In genomic region chr15:81253585-81253984, GRCm38 (mm10) we compare ENCODE assay signal across 16 mouse cellular contexts. TPM values are rescaled to one million over a fixed set of nuclear protein-coding genes. Genes with fewer than 3 reads are reported as not detected.
DNase-seq lines count a peak whose midpoint lies in the region; ATAC-seq and TF ChIP-seq lines count a peak whose summit lies in the region.
"Had no signal": no experiment of that assay in that cellular context is flagged by ENCODE, and none has a peak within 500 bp of the region (broad histone marks: within the 10 kb centered on the region; RNA-seq: fewer than 3 reads in every experiment).

No protein-coding gene starts in this region.

- H3K9ac ChIP-seq in hindbrain, postnatal 0 days (replicated peaks; ENCODE audit: low read length) = no peak overlapping the region
- H3K9ac ChIP-seq in hindbrain, embryonic 13.5 days = no peak overlapping the region
- H3K9ac ChIP-seq in lung, postnatal 0 days (replicated peaks; ENCODE audit: low read depth) = no peak overlapping the region
- no peak overlapping the region for H3K9ac ChIP-seq in midbrain, embryonic 16.5 days (ENCODE audit: low read depth, low read length)
- H3K9ac ChIP-seq: embryonic facial prominence, embryonic 12.5 days; neural tube, embryonic 12.5 days had no signal

- DNase-seq in hindbrain, postnatal 0 days (ENCODE audit: low spot score) = no peak
- DNase-seq in lung, postnatal 0 days (ENCODE audit: low spot score) = peak; percentile 44
- no peak for DNase-seq in lung, postnatal 10 days
- DNase-seq in Patski (ENCODE audit: low read depth, low spot score) = no peak
- DNase-seq: cerebellum, postnatal 25 days; heart, adult 2 months; heart, postnatal 10 days had no signal

- ATAC-seq in hindbrain, postnatal 0 days = no peak
- ATAC-seq in hindbrain, embryonic 13.5 days (ENCODE audit: low FRiP score) = no peak
- ATAC-seq in lung, postnatal 0 days = no peak; the same call in 1 of the 2 replicates
- ATAC-seq in Patski = no peak
- ATAC-seq in midbrain, embryonic 16.5 days = no peak
- no peak for ATAC-seq in erythroid progenitor cell, adult 5-6 weeks (replicated peaks; ENCODE audit: low FRiP score, poor library complexity, severe bottlenecking)
- ATAC-seq: hindbrain, embryonic 16.5 days had no signal

- 0 out of 2 replicates have a peak, but pooled peaks cover 7% of the 10 kb centered on the region for H3K9me3 ChIP-seq in hindbrain, postnatal 0 days (ENCODE audit: low read length)
- H3K9me3 ChIP-seq in hindbrain, embryonic 13.5 days = peaks cover 6% of the 10 kb centered on the region; the same call in 1 of the 2 replicates
- no peaks in the 10 kb centered on the region for H3K9me3 ChIP-seq in lung, postnatal 0 days (ENCODE audit: low read length)
- no peaks in the 10 kb centered on the region for H3K9me3 ChIP-seq in midbrain, embryonic 16.5 days (replicated peaks; ENCODE audit: control insufficient read depth, low read length, poor library complexity, severe bottlenecking)
- H3K9me3 ChIP-seq: embryonic facial prominence, embryonic 12.5 days; limb, embryonic 10.5 days had no signal

- POLR2A ChIA-PET in Patski (lab: Charles Lee) = interaction anchor here (0.6 kb wide), 2 partner anchors 28 to 39 kb away, joined by 3 to 5 read pairs; no protein-coding TSS in a partner anchor

- no peak overlapping the region for H3K4me3 ChIP-seq in hindbrain, postnatal 0 days (ENCODE audit: low read length)
- no peak overlapping the region for H3K4me3 ChIP-seq in hindbrain, embryonic 13.5 days
- H3K4me3 ChIP-seq in lung, postnatal 0 days (ENCODE audit: low read depth, low read length) = no peak overlapping the region
- H3K4me3 ChIP-seq in small intestine, adult 2 months (ENCODE audit: low read depth, low read length) = no peak overlapping the region
- H3K4me3 ChIP-seq in midbrain, embryonic 16.5 days (ENCODE audit: low read depth, low read length) = no peak overlapping the region
- H3K4me3 ChIP-seq: embryonic facial prominence, embryonic 12.5 days; heart, adult 2 months; limb, embryonic 10.5 days; neural tube, embryonic 12.5 days had no signal

- no peaks in the 10 kb centered on the region for H3K27me3 ChIP-seq in hindbrain, postnatal 0 days (ENCODE audit: insufficient read depth, low read length)
- no peaks in the 10 kb centered on the region for H3K27me3 ChIP-seq in hindbrain, embryonic 13.5 days
- H3K27me3 ChIP-seq in lung, postnatal 0 days (replicated peaks; ENCODE audit: insufficient read depth, low read length) = no peaks in the 10 kb centered on the region
- no peaks in the 10 kb centered on the region for H3K27me3 ChIP-seq in Patski
- H3K27me3 ChIP-seq in small intestine, adult 2 months (ENCODE audit: control insufficient read depth, insufficient read depth, low read length) = no peaks in the 10 kb centered on the region
- no peaks in the 10 kb centered on the region for H3K27me3 ChIP-seq in midbrain, embryonic 16.5 days (ENCODE audit: control insufficient read depth, insufficient read depth, low read depth, low read length)
- H3K27me3 ChIP-seq: embryonic facial prominence, embryonic 12.5 days; neural tube, embryonic 12.5 days had no signal

- TF ChIP-seq CTCF in hindbrain, postnatal 0 days (IDR thresholded peaks at IDR 0.05; ENCODE audit: low read depth) = peak; percentile 12; the same call in 1 of the 2 replicates
- peak; percentile 42 for TF ChIP-seq CTCF in lung, postnatal 0 days (IDR thresholded peaks at IDR 0.05)
- TF ChIP-seq CTCF in Patski (IDR thresholded peaks at IDR 0.05) = peak; percentile 52
- TF ChIP-seq CTCF in small intestine, adult 2 months (IDR thresholded peaks at IDR 0.05; ENCODE audit: extremely low read depth, insufficient read length, insufficient replicate concordance, low read depth, low read length) = peak; percentile 8; the same call in 1 of the 2 replicates

- no peak overlapping the region for H3K27ac ChIP-seq in hindbrain, postnatal 0 days
- no peak overlapping the region for H3K27ac ChIP-seq in hindbrain, embryonic 13.5 days
- H3K27ac ChIP-seq in lung, postnatal 0 days (ENCODE audit: low read length) = no peak overlapping the region
- H3K27ac ChIP-seq in small intestine, adult 2 months (ENCODE audit: insufficient read depth, low read depth, low read length) = no peak overlapping the region
- H3K27ac ChIP-seq in midbrain, embryonic 16.5 days (ENCODE audit: low read length) = no peak overlapping the region
- H3K27ac ChIP-seq: embryonic facial prominence, embryonic 12.5 days; heart, adult 2 months; limb, embryonic 10.5 days; neural tube, embryonic 12.5 days had no signal

- H3K36me3 ChIP-seq in hindbrain, postnatal 0 days (ENCODE audit: insufficient read depth, low read length) = no peaks in the 10 kb centered on the region
- no peaks in the 10 kb centered on the region for H3K36me3 ChIP-seq in hindbrain, embryonic 13.5 days
- no peaks in the 10 kb centered on the region for H3K36me3 ChIP-seq in lung, postnatal 0 days (ENCODE audit: insufficient read depth, low read length)
- H3K36me3 ChIP-seq in small intestine, adult 2 months (ENCODE audit: control insufficient read depth, insufficient read depth, low read length) = no peaks in the 10 kb centered on the region
- no peaks in the 10 kb centered on the region for H3K36me3 ChIP-seq in midbrain, embryonic 16.5 days (ENCODE audit: control insufficient read depth, insufficient read depth, low read length)
- H3K36me3 ChIP-seq: embryonic facial prominence, embryonic 12.5 days; limb, embryonic 10.5 days; neural tube, embryonic 12.5 days had no signal

- CTCF ChIA-PET in Patski (lab: Charles Lee) = interaction anchor here (1.0 to 1.6 kb wide), 5 partner anchors 10 to 31 kb away, joined by 3 to 5 read pairs (median 4); no protein-coding TSS in a partner anchor

- H3K4me1 ChIP-seq in hindbrain, postnatal 0 days (ENCODE audit: insufficient read depth, low read length) = peaks cover 8% of the 10 kb centered on the region; the same call in 1 of the 2 replicates
- no peaks in the 10 kb centered on the region; the same call in 1 of the 2 replicates for H3K4me1 ChIP-seq in hindbrain, embryonic 13.5 days (replicated peaks)
- H3K4me1 ChIP-seq in lung, postnatal 0 days (ENCODE audit: insufficient read depth, low read depth, low read length) = peaks cover 6% of the 10 kb centered on the region; the same call in 1 of the 2 replicates
- peaks cover 23% of the 10 kb centered on the region; the same call in 1 of the 2 replicates for H3K4me1 ChIP-seq in small intestine, adult 2 months (ENCODE audit: control insufficient read depth, insufficient read depth, insufficient read length, low read length)
- peaks cover 9% of the 10 kb centered on the region for H3K4me1 ChIP-seq in midbrain, embryonic 16.5 days (ENCODE audit: control insufficient read depth, insufficient read depth, low read length)

- no peak overlapping the region for H3K4me2 ChIP-seq in hindbrain, postnatal 0 days (ENCODE audit: low read depth, low read length)
- no peak overlapping the region for H3K4me2 ChIP-seq in hindbrain, embryonic 13.5 days
- no peak overlapping the region for H3K4me2 ChIP-seq in lung, postnatal 0 days (replicated peaks; ENCODE audit: low read depth, low read length)
- no peak overlapping the region for H3K4me2 ChIP-seq in midbrain, embryonic 16.5 days (ENCODE audit: low read length)
- H3K4me2 ChIP-seq: embryonic facial prominence, embryonic 12.5 days; neural tube, embryonic 12.5 days had no signal

- TF ChIP-seq POLR2A in small intestine, adult 2 months (IDR thresholded peaks at IDR 0.05; ENCODE audit: low read depth, low read length) = no peak

- 57% methylated on average over 2 of the region's 2 CpGs for WGBS in hindbrain, postnatal 0 days
- WGBS in hindbrain, embryonic 13.5 days = 64% methylated on average over 2 of the region's 2 CpGs
- WGBS in lung, postnatal 0 days = 52% methylated on average over 2 of the region's 2 CpGs
- WGBS in small intestine, adult 2 months = 16% methylated on average over 2 of the region's 2 CpGs
- 55% methylated on average over 2 of the region's 2 CpGs for WGBS in midbrain, embryonic 16.5 days

- TF ChIP-seq EP300 in lung, postnatal 0 days (IDR thresholded peaks at IDR 0.05) = no peak

- in situ Hi-C loops in Patski (cut with MboI; ENCODE audit: low pct_unique_long_range_greater_than_20kb) = no loop called here

RNA-seq across cellular contexts. Expression of gene Mchr1, which starts 18.3 kb away (rescaled TPM):
- total RNA-seq in hindbrain, postnatal 0 days (2014; rRNA removed) = 5.9 and 11.1 TPM in 2 replicates
- 7.0 and 7.8 TPM in 2 replicates for polyA plus RNA-seq in hindbrain, postnatal 0 days (2015; fragmentation: Nextera tagmentation; extraction: Ambion mirVana)
- 1.6 and 2.1 TPM in 2 replicates for polyA plus RNA-seq in hindbrain, embryonic 13.5 days (2015; fragmentation: Nextera tagmentation; extraction: Ambion mirVana)
- 1.6 and 3.3 TPM in 2 replicates for polyA plus RNA-seq in lung, postnatal 0 days (2015; fragmentation: Nextera tagmentation; extraction: Ambion mirVana)
- polyA plus RNA-seq in Patski (2021) = 0.05 TPM
- 0.32 and 0.71 TPM in 2 replicates for polyA plus RNA-seq in small intestine, adult 2 months (2012; rRNA removed)
- polyA plus RNA-seq in midbrain, embryonic 16.5 days (2015; fragmentation: Nextera tagmentation; extraction: Ambion mirVana) = 6.7 and 8.7 TPM in 2 replicates
- total RNA-seq in erythroid progenitor cell, adult 5-6 weeks (2015; ENCODE audit: low replicate concordance) = not detected in 2 replicates
- not detected in 2 replicates for total RNA-seq in erythroid progenitor cell, adult 5-6 weeks (2017; ENCODE audit: low replicate concordance)
- total RNA-seq: heart, adult 2 months; heart, postnatal 10 days had no signal
- polyA plus RNA-seq: heart, adult 2 months; spleen, adult 2 months had no signal
